Comparison of ENCODE assay signal across 16 mouse cellular contexts in genomic region chr12:76965876-76966275, GRCm38 (mm10). TPM values are rescaled to one million over a fixed set of nuclear protein-coding genes. Genes with fewer than 3 reads are reported as not detected.
DNase-seq lines count a peak whose midpoint lies in the region; ATAC-seq lines count a peak whose summit lies in the region.
"Had no signal": no experiment of that assay in that cellular context is flagged by ENCODE, and none has a peak within 500 bp of the region (broad histone marks: within the 10 kb centered on the region; RNA-seq: fewer than 3 reads in every experiment).

No protein-coding gene starts in this region.

- no peaks in the 10 kb centered on the region for H3K27me3 ChIP-seq in hindbrain, embryonic 11.5 days (ENCODE audit: control insufficient read depth, insufficient read depth, low read length)
- no peaks in the 10 kb centered on the region for H3K27me3 ChIP-seq in hindbrain, embryonic 14.5 days (ENCODE audit: control insufficient read depth, insufficient read depth, low read length)
- no peaks in the 10 kb centered on the region for H3K27me3 ChIP-seq in hindbrain, embryonic 16.5 days (replicated peaks; ENCODE audit: control insufficient read depth, insufficient read depth, low read length)
- no peaks in the 10 kb centered on the region for H3K27me3 ChIP-seq in liver, embryonic 11.5 days (replicated peaks; ENCODE audit: control insufficient read depth, insufficient read depth, low read length)
- H3K27me3 ChIP-seq: megakaryocyte, embryonic 14.5 days; neural tube, embryonic 13.5 days had no signal

- H3K4me2 ChIP-seq in hindbrain, embryonic 11.5 days (replicated peaks; ENCODE audit: low read depth, low read length) = no peak overlapping the region
- H3K4me2 ChIP-seq in hindbrain, embryonic 14.5 days (replicated peaks) = no peak overlapping the region
- peak overlapping the region; percentile 21 for H3K4me2 ChIP-seq in hindbrain, embryonic 16.5 days (ENCODE audit: low read length)
- no peak overlapping the region for H3K4me2 ChIP-seq in liver, embryonic 11.5 days
- H3K4me2 ChIP-seq: neural tube, embryonic 13.5 days had no signal

- WGBS in hindbrain, embryonic 11.5 days = 22% methylated on average over 3 of the region's 4 CpGs
- 1% methylated on average over 4 of the region's 4 CpGs for WGBS in hindbrain, embryonic 14.5 days
- 0% methylated on average over 4 of the region's 4 CpGs for WGBS in hindbrain, embryonic 16.5 days
- WGBS in liver, embryonic 11.5 days = 30% methylated on average over 4 of the region's 4 CpGs

- no peak overlapping the region for H3K27ac ChIP-seq in hindbrain, embryonic 11.5 days (ENCODE audit: low read depth, low read length)
- no peak overlapping the region for H3K27ac ChIP-seq in hindbrain, embryonic 14.5 days
- H3K27ac ChIP-seq in hindbrain, embryonic 16.5 days (ENCODE audit: low read depth, low read length) = no peak overlapping the region
- no peak overlapping the region for H3K27ac ChIP-seq in liver, embryonic 11.5 days (ENCODE audit: low read depth, low read length)
- H3K27ac ChIP-seq: kidney, postnatal 0 days; neural tube, embryonic 13.5 days; stomach, postnatal 0 days had no signal

- H3K4me3 ChIP-seq in hindbrain, embryonic 11.5 days (ENCODE audit: low read depth, low read length) = no peak overlapping the region
- no peak overlapping the region for H3K4me3 ChIP-seq in hindbrain, embryonic 14.5 days (replicated peaks; ENCODE audit: low read length)
- H3K4me3 ChIP-seq in hindbrain, embryonic 16.5 days (ENCODE audit: low read length) = no peak overlapping the region
- H3K4me3 ChIP-seq in liver, embryonic 11.5 days (ENCODE audit: low read depth, low read length) = no peak overlapping the region
- H3K4me3 ChIP-seq: megakaryocyte, embryonic 14.5 days; neural tube, embryonic 13.5 days had no signal

- no peaks in the 10 kb centered on the region for H3K9me3 ChIP-seq in hindbrain, embryonic 11.5 days (ENCODE audit: control insufficient read depth, low read length)
- no peaks in the 10 kb centered on the region for H3K9me3 ChIP-seq in hindbrain, embryonic 14.5 days (ENCODE audit: control insufficient read depth, low read length)
- H3K9me3 ChIP-seq in hindbrain, embryonic 16.5 days (ENCODE audit: control insufficient read depth, low read length) = no peaks in the 10 kb centered on the region
- H3K9me3 ChIP-seq in liver, embryonic 11.5 days (ENCODE audit: control insufficient read depth, low read length) = no peaks in the 10 kb centered on the region
- H3K9me3 ChIP-seq: megakaryocyte, embryonic 14.5 days; neural tube, embryonic 13.5 days had no signal

- H3K4me1 ChIP-seq in hindbrain, embryonic 11.5 days (replicated peaks; ENCODE audit: control insufficient read depth, insufficient read depth, low read length) = no peaks in the 10 kb centered on the region
- H3K4me1 ChIP-seq in hindbrain, embryonic 14.5 days (replicated peaks; ENCODE audit: control insufficient read depth, insufficient read depth, low read length) = peaks cover 4% of the 10 kb centered on the region
- H3K4me1 ChIP-seq in hindbrain, embryonic 16.5 days (ENCODE audit: control insufficient read depth, insufficient read depth, low read depth, low read length) = peaks cover 2% of the 10 kb centered on the region
- H3K4me1 ChIP-seq in liver, embryonic 11.5 days (replicated peaks; ENCODE audit: control insufficient read depth, insufficient read depth, low read length) = peaks cover 5% of the 10 kb centered on the region; the same call in 1 of the 2 replicates

- no peaks in the 10 kb centered on the region for H3K36me3 ChIP-seq in hindbrain, embryonic 11.5 days (ENCODE audit: control insufficient read depth, insufficient read depth, low read length)
- no peaks in the 10 kb centered on the region for H3K36me3 ChIP-seq in hindbrain, embryonic 14.5 days (replicated peaks; ENCODE audit: control insufficient read depth, insufficient read depth)
- H3K36me3 ChIP-seq in hindbrain, embryonic 16.5 days (ENCODE audit: control insufficient read depth, insufficient read depth, low read length) = no peaks in the 10 kb centered on the region
- H3K36me3 ChIP-seq in liver, embryonic 11.5 days (ENCODE audit: control insufficient read depth, insufficient read depth, low read length) = no peaks in the 10 kb centered on the region
- H3K36me3 ChIP-seq: neural tube, embryonic 13.5 days had no signal

- H3K9ac ChIP-seq in hindbrain, embryonic 11.5 days (ENCODE audit: low read depth, low read length) = no peak overlapping the region
- H3K9ac ChIP-seq in hindbrain, embryonic 14.5 days = no peak overlapping the region
- no peak overlapping the region for H3K9ac ChIP-seq in hindbrain, embryonic 16.5 days (ENCODE audit: low read depth, low read length)
- no peak overlapping the region for H3K9ac ChIP-seq in liver, embryonic 11.5 days (ENCODE audit: low read depth, low read length)
- H3K9ac ChIP-seq: neural tube, embryonic 13.5 days had no signal

- ATAC-seq in hindbrain, embryonic 11.5 days (ENCODE audit: low FRiP score) = no peak
- ATAC-seq in hindbrain, embryonic 14.5 days (ENCODE audit: low FRiP score) = no peak
- ATAC-seq in hindbrain, embryonic 16.5 days = no peak
- ATAC-seq in liver, embryonic 11.5 days (replicated peaks; ENCODE audit: low FRiP score) = no peak

- peak; percentile 25 for DNase-seq in hindbrain, embryonic 11.5 days (ENCODE audit: low spot score)
- DNase-seq in hindbrain, embryonic 14.5 days (ENCODE audit: low spot score) = no peak
- peak; percentile 17 for DNase-seq in embryo, embryonic 9.5 days (ENCODE audit: extremely low spot score)
- DNase-seq in retina, embryonic 14.5 days (ENCODE audit: low spot score) = peak; percentile 27
- no peak for DNase-seq in right cerebral cortex, adult 2 months (ENCODE audit: low spot score in 2 of 2)
- DNase-seq in left cerebral cortex, adult 18-20 months (ENCODE audit: low spot score in 2 of 2) = no peak
- DNase-seq in liver, embryonic 11.5 days (ENCODE audit: low spot score) = no peak
- DNase-seq: B cell, adult 2 months; cerebellum, adult 8-10 months; heart, adult 18-20 months; right cerebral cortex, postnatal 4 days had no signal

RNA-seq across cellular contexts. Expression of gene Max, which starts 3.9 kb away (rescaled TPM):
- polyA plus RNA-seq in hindbrain, embryonic 11.5 days (2014; fragmentation: Nextera tagmentation; extraction: Ambion mirVana) = 36.9 and 48.4 TPM in 2 replicates
- 47.6 and 52.9 TPM in 2 replicates for polyA plus RNA-seq in hindbrain, embryonic 14.5 days (2014; fragmentation: Nextera tagmentation; extraction: Ambion mirVana)
- 16.4 and 17.0 TPM in 2 replicates for polyA plus RNA-seq in hindbrain, embryonic 16.5 days (2015; fragmentation: Nextera tagmentation; extraction: Ambion mirVana)
- total RNA-seq in left cerebral cortex, adult 18-20 months (2021) = 10 to 100 TPM; 78.0 to 79.7 TPM
- polyA plus RNA-seq in liver, embryonic 11.5 days (2014; fragmentation: Nextera tagmentation; extraction: Ambion mirVana) = 17.8 and 21.9 TPM in 2 replicates

Comparison
In these comparisons a context has a peak if more than half of its experiments do, and no peak if none do; other contexts are left out.
1. DNase-seq: peak in hindbrain, embryonic 11.5 days (single experiment), embryo, embryonic 9.5 days (single experiment) and retina, embryonic 14.5 days (single experiment); none in hindbrain, embryonic 14.5 days (single experiment), right cerebral cortex, adult 2 months (0 of 2), left cerebral cortex, adult 18-20 months (0 of 2) and liver, embryonic 11.5 days (single experiment).